In genomic region chr12:110367822-110368221, GRCm38 (mm10) we compare ENCODE assay signal across 20 mouse cellular contexts.
DNase-seq lines count a peak whose midpoint lies in the region; ATAC-seq lines count a peak whose summit lies in the region.
"Had no signal": no experiment of that assay in that cellular context is flagged by ENCODE, and none has a peak within 500 bp of the region (broad histone marks: within the 10 kb centered on the region; RNA-seq: fewer than 3 reads in every experiment).

No protein-coding gene starts in this region.

- H3K9ac ChIP-seq in intestine, embryonic 14.5 days (ENCODE audit: low read length) = no peak overlapping the region
- H3K9ac ChIP-seq in intestine, embryonic 16.5 days (ENCODE audit: low read depth, low read length) = no peak overlapping the region
- H3K9ac ChIP-seq in midbrain, embryonic 11.5 days (ENCODE audit: low read length) = no peak overlapping the region
- H3K9ac ChIP-seq in midbrain, embryonic 13.5 days (replicated peaks) = no peak overlapping the region

- H3K36me3 ChIP-seq in intestine, embryonic 14.5 days (ENCODE audit: control insufficient read depth, insufficient read depth, low read length) = no peaks in the 10 kb centered on the region
- no peaks in the 10 kb centered on the region for H3K36me3 ChIP-seq in intestine, embryonic 16.5 days (ENCODE audit: control insufficient read depth, insufficient read depth, low read length)
- no peaks in the 10 kb centered on the region for H3K36me3 ChIP-seq in midbrain, embryonic 11.5 days (ENCODE audit: control insufficient read depth, insufficient read depth, low read length)
- no peaks in the 10 kb centered on the region for H3K36me3 ChIP-seq in midbrain, embryonic 13.5 days
- H3K36me3 ChIP-seq: G1E had no signal

- no peak overlapping the region for H3K4me2 ChIP-seq in intestine, embryonic 14.5 days (ENCODE audit: low read length)
- H3K4me2 ChIP-seq in intestine, embryonic 16.5 days (ENCODE audit: low read depth, low read length) = no peak overlapping the region
- H3K4me2 ChIP-seq in midbrain, embryonic 11.5 days = no peak overlapping the region
- H3K4me2 ChIP-seq in midbrain, embryonic 13.5 days (replicated peaks) = no peak overlapping the region

- 79% methylated on average over 4 of the region's 4 CpGs for WGBS in intestine, embryonic 14.5 days
- WGBS in intestine, embryonic 16.5 days = 92% methylated on average over 4 of the region's 4 CpGs
- 93% methylated on average over 4 of the region's 4 CpGs for WGBS in midbrain, embryonic 11.5 days
- WGBS in midbrain, embryonic 13.5 days = 90% methylated on average over 4 of the region's 4 CpGs

- H3K4me1 ChIP-seq in intestine, embryonic 14.5 days (replicated peaks; ENCODE audit: control insufficient read depth, insufficient read depth, low read length) = no peaks in the 10 kb centered on the region
- no peaks in the 10 kb centered on the region for H3K4me1 ChIP-seq in intestine, embryonic 16.5 days (ENCODE audit: control insufficient read depth, insufficient read depth, low read length)
- H3K4me1 ChIP-seq in midbrain, embryonic 11.5 days (ENCODE audit: control insufficient read depth, insufficient read depth, low read length) = no peaks in the 10 kb centered on the region
- H3K4me1 ChIP-seq in midbrain, embryonic 13.5 days (replicated peaks) = peaks cover under 1% of the 10 kb centered on the region; the same call in 1 of the 2 replicates

- no peaks in the 10 kb centered on the region for H3K9me3 ChIP-seq in intestine, embryonic 14.5 days (ENCODE audit: control insufficient read depth, low read length)
- H3K9me3 ChIP-seq in intestine, embryonic 16.5 days (ENCODE audit: control insufficient read depth, low read length) = no peaks in the 10 kb centered on the region
- no peaks in the 10 kb centered on the region for H3K9me3 ChIP-seq in midbrain, embryonic 11.5 days (ENCODE audit: control insufficient read depth, low read length)
- no peaks in the 10 kb centered on the region for H3K9me3 ChIP-seq in midbrain, embryonic 13.5 days

- ATAC-seq in intestine, embryonic 14.5 days (replicated peaks; ENCODE audit: low FRiP score, low TSS enrichment, low read depth) = no peak
- ATAC-seq in intestine, embryonic 16.5 days = no peak
- no peak for ATAC-seq in midbrain, embryonic 11.5 days (ENCODE audit: low FRiP score)
- ATAC-seq in midbrain, embryonic 13.5 days = no peak
- ATAC-seq: activated CD4-positive, CD25-positive, alpha-beta regulatory T cell, adult 4 months; CD4-positive, CD25-positive, alpha-beta regulatory T cell, adult 4 months; Patski had no signal

- H3K27ac ChIP-seq in intestine, embryonic 14.5 days (ENCODE audit: low read depth) = no peak overlapping the region
- no peak overlapping the region for H3K27ac ChIP-seq in intestine, embryonic 16.5 days (ENCODE audit: low read length)
- no peak overlapping the region for H3K27ac ChIP-seq in midbrain, embryonic 11.5 days (ENCODE audit: low read depth, low read length)
- H3K27ac ChIP-seq in midbrain, embryonic 13.5 days = no peak overlapping the region

- no peaks in the 10 kb centered on the region for H3K27me3 ChIP-seq in intestine, embryonic 14.5 days (replicated peaks; ENCODE audit: control insufficient read depth, insufficient read depth, low read length)
- H3K27me3 ChIP-seq in intestine, embryonic 16.5 days (replicated peaks; ENCODE audit: control insufficient read depth, insufficient read depth, low read length) = no peaks in the 10 kb centered on the region
- peaks cover 5% of the 10 kb centered on the region; the same call in 1 of the 2 replicates for H3K27me3 ChIP-seq in midbrain, embryonic 11.5 days (ENCODE audit: control insufficient read depth, insufficient read depth, low read length)
- H3K27me3 ChIP-seq in midbrain, embryonic 13.5 days = peaks cover 9% of the 10 kb centered on the region
- H3K27me3 ChIP-seq: Patski had no signal

- H3K4me3 ChIP-seq in intestine, embryonic 14.5 days (ENCODE audit: low read depth, low read length) = no peak overlapping the region
- H3K4me3 ChIP-seq in intestine, embryonic 16.5 days (ENCODE audit: low read length) = no peak overlapping the region
- no peak overlapping the region for H3K4me3 ChIP-seq in midbrain, embryonic 11.5 days (ENCODE audit: low read depth, low read length)
- H3K4me3 ChIP-seq in midbrain, embryonic 13.5 days (replicated peaks) = no peak overlapping the region

- intact Hi-C loops in heart, postnatal 36 days (cut with DNase I) = no loop called here

- DNase-seq in heart, adult 11 months = peak; percentile 60
- DNase-seq in heart, postnatal 36 days = no peak
- peak; percentile 47 for DNase-seq in intestine, embryonic 14.5 days (ENCODE audit: low spot score)
- peak; percentile 10 for DNase-seq in midbrain, embryonic 11.5 days (ENCODE audit: low spot score, missing footprints)
- DNase-seq: adrenal gland, adult 2 months; adrenal gland, adult 8-10 months; adrenal gland, postnatal 10 days; adrenal gland, postnatal 14 days; adrenal gland, postnatal 25 days; adrenal gland, postnatal 36 days; B cell, adult 2 months; cerebellum, adult 11 months; cerebellum, adult 11-12 months; cerebellum, adult 18-20 months had no signal

Comparison
In these comparisons a context has a peak if more than half of its experiments do, and no peak if none do; other contexts are left out.
1. DNase-seq: peak in heart, adult 11 months (single experiment), intestine, embryonic 14.5 days (single experiment) and midbrain, embryonic 11.5 days (single experiment); none in heart, postnatal 36 days (0 of 2).